Mouse (Mus musculus): ENCODE data around the gene Arfip1.
"Not testable (repeated sequence)": the region's sequence is repeated elsewhere in the genome, so short reads cannot be mapped to it uniquely, and the experiment has no call there.

The Arfip1 gene

DNA sequence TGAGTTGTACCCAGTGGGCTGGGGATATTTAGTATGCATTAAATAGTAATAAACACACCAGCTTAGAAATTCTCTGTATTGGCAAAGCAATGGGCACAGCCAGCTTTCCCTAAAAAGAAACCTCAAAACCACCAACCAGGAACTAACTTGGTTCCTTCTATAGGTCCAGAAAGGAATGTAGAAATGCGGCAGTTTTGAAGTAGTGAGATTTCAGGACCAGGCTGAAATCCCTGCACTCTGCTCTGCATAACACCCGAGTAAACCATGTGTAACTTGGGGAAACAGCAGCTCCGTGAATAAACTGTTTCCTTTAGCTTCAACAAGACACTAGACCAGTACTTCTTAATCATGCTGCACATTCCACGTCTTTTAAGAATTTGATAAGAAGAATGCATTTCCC lies 1.7 kb downstream of the Arfip1 start:
- in situ Hi-C loops (cut with MboI, MseI) = loop anchor here in 1 of 2 experiments (10.0 kb wide), 1 partner anchor 1314 kb away; no protein-coding TSS in a partner anchor

GRCm38 (mm10) chr3:84570501-84570900 lies 11.9 kb downstream of the Arfip1 start:
- in situ Hi-C loops (cut with MboI, MseI) = no loop called here

DNA sequence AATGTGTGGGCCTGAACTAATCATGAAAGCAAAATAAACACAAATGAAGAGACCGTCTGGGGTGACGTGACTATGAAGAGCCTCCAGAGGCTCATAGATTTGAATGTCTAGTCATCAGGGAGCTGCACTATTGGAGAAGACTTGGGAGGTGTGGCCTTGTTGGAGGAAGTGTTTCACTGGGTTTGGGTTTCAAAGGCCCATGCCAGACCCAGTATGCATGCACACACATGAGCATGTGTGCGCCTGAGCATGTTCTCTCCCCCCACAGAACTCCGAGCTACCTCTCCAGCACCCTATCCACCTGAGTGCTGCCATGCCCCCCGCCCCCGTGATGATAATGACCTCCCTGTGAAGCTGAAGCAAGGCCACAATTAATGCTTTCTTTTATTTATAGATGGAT lies 12.8 kb downstream of the Arfip1 start:
- in situ Hi-C loops (cut with MboI, MseI) = no loop called here

DNA sequence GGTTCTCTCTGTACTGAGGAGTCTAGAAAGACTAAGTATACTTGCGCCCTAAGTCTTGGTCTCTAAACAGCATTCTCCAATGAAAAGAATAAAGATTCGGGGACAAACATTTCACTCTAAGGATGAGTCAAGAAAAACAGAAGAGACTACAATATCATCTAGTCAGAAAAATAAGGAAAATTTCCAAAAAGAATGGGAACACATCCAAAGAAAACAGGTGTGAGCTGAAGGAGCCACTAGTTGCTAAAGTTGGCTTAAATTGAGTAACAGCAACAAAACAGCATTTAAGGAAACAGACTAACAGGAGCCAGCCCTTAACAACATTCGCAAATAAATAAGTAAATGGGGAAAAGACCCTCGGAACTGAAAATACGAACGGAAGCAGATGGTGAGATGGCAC lies 13.9 kb downstream of the Arfip1 start:
- in situ Hi-C loops (cut with MboI, MseI) = no loop called here

GRCm38 (mm10) chr3:84563415-84563814 lies 19.0 kb downstream of the Arfip1 start:
- in situ Hi-C loops (cut with MboI, MseI) = no loop called here

- in situ Hi-C loops (cut with MboI, MseI) = not testable (repeated sequence)
Observed at GRCm38 (mm10) chr3:84562911-84563310, 19.5 kb downstream of the Arfip1 start.

- in situ Hi-C loops (cut with MboI, MseI) = no loop called here
Observed at GRCm38 (mm10) chr3:84558301-84558700, 24.1 kb downstream of the Arfip1 start.

DNA sequence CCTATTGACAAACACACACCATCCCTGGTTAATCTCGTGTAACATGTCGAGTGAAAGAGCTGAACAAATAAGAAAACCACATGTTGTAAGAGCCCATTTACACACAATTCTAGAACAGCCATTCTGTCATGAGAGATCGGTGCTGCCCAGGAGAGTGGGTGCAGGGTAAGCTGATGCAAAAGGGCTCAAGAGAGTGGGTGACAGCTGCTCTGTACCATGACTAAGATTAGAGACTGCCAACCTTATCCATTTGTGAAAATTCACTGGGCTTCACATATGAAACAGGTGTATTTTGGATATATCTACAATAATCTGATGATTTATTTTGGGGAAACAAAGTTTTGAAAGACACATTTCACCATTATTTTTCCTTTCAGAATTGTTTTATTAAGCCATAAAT lies 26.6 kb downstream of the Arfip1 start:
- in situ Hi-C loops (cut with MboI, MseI) = no loop called here

DNA sequence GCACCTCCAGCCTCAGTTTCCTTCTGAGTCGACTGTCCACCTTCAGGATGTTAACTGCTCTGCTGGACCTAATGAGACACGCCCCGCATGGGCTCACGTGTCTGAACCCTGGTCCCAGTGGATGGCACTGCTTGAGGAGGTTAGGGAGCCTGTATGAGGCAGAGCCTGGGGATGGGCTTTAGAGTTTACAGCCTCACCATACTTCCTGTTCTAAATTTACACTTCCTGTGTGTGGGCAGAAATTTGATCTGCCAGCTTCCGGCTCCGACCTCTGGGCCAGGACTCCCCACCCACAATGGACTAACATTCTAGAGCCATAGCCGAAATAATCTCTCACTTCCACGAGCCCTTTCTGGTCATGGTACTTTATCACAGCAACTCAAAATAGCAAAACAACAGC lies 35.2 kb downstream of the Arfip1 start:
- in situ Hi-C loops (cut with MboI, MseI) = loop anchor here in 1 of 2 experiments (10.0 kb wide), 1 partner anchor 372 kb away; the partner anchor contains the start of gene Gm6525

DNA sequence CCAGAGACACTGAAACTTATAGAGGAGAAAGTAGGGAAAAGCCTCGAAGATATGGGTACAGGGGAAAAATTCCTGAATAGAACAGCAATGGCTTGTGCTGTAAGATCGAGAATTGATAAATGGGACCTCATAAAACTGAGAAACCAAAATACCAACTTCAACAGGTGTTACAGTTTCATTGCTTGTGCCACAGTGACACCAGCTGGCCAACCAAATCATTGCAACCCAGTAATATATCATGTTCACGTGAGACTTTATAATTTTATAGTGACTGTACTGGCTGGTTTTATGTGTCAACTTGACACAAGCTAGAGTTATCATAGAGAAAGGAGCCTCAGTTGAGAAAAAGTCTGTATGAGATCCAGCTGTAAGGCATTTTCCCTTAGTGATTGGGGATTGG lies 40.0 kb downstream of the Arfip1 start:
- in situ Hi-C loops (cut with MboI, MseI) = loop anchor here (5.0 to 10.0 kb wide), 2 partner anchors 195 to 368 kb away; partner anchors contain the start of gene Gm6525 (in 1 of the 2)

DNA sequence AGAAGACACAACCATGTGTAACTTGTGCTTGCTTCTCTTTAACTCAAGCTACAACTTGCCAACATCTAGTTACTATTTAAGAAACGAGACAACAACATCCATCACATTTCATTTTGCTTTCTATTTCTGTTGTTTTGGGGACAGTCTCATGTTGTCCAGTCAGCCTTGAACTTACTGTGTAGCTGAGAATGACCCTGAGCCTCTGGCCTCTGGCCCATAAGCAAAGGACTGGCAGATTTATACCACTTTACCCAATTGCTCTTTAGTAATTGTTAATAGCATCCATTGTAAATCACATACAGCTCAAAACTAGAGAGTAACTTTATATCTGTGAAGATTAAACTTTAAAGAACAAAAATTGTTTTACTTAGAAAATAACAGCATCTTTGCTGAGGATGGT lies 40.5 kb downstream of the Arfip1 start:
- in situ Hi-C loops (cut with MboI, MseI) = loop anchor here (5.0 to 10.0 kb wide), 2 partner anchors 195 to 367 kb away; partner anchors contain the start of gene Gm6525 (in 1 of the 2)

- in situ Hi-C loops (cut with MboI, MseI) = loop anchor here (5.0 to 10.0 kb wide), 2 partner anchors 193 to 366 kb away; partner anchors contain the start of gene Gm6525 (in 1 of the 2)
Observed at GRCm38 (mm10) chr3:84540640-84541039, 41.8 kb downstream of the Arfip1 start.

DNA sequence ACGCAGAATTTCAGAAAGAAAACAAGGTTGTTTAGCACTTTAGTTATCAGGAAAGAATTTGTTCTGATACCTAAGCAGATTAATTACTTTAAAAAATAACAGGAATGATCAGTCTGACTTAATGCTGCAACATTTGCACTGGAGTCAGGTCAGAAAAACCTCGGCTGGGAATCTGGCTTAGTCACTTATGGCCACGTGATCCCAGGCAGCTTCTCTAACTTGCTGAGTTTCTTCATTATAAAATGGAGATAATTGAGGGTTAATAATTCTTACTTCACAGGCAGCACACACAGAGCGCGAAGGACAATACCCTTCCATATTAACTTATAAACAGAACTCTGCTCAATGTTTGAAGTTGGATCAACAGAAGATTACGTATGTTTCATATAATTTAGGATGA lies 45.4 kb downstream of the Arfip1 start:
- in situ Hi-C loops (cut with MboI, MseI) = no loop called here

- in situ Hi-C loops (cut with MboI, MseI) = no loop called here
Observed at GRCm38 (mm10) chr3:84533227-84533626, 49.2 kb downstream of the Arfip1 start.

- in situ Hi-C loops (cut with MboI, MseI) = loop anchor here in 1 of 2 experiments (5.0 kb wide), 1 partner anchor 72 kb away; no protein-coding TSS in a partner anchor
Observed at GRCm38 (mm10) chr3:84529021-84529420, 53.4 kb downstream of the Arfip1 start.

GRCm38 (mm10) chr3:84524952-84525351 lies 57.5 kb downstream of the Arfip1 start:
- in situ Hi-C loops (cut with MboI, MseI) = loop anchor here in 1 of 2 experiments (5.0 kb wide), 1 partner anchor 68 kb away; no protein-coding TSS in a partner anchor

GRCm38 (mm10) chr3:84516163-84516562 lies 66.3 kb downstream of the Arfip1 start:
- in situ Hi-C loops (cut with MboI, MseI) = no loop called here

DNA sequence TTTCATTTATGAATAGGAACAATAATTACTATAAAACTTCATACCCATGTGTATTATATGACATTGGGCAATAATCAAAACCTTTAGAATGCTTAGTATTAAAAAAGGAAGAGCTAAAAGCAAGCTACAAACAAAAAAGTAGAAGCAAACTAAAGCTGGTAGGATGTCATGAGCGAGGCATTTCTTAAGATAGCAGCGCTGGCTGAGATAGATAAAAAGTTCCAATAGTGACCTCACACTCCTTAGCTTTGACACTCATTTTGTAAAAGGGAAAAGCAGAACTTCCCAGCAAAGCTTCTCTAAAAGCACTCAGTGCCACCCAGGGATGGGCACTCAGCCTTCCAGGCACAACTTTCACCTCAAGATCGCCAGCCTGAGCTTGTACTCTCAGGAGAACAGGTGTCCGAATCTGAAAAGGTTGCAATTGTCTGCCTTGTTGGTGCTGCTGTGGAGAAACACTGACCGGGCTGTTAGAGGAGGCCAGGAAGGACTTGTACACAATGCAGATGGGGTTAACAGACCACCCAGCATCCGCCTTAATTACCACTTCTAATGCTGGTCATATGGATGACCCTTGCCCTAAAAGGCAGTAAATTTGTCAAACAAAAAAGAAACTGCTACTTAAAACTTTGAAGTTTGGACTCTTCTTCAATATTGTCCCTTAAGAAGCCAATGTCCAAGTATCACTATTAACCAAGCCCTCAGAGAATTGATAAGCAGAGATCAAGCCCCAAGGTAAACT lies 69.5 kb downstream of the Arfip1 start:
- in situ Hi-C loops (cut with MboI, MseI) = no loop called here

DNA sequence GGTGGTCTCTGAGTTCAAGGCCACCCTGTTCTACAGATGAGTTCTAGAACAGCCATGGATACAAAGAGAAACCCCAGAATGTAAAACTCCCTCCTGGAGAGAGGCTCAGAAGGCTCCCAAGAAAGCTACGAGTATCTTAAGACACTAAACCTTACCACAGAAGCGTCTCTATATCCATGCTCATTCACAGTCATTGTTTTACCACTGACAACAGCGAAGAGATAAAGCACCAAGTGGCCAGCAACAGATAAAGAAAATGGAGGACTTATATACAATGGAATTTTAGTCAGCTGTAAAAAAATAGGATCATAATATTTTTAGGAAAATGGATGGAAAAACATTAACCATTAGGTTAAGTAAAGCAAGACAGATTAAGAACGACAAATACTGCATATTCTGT lies 77.2 kb downstream of the Arfip1 start:
- in situ Hi-C loops (cut with MboI, MseI) = no loop called here

DNA sequence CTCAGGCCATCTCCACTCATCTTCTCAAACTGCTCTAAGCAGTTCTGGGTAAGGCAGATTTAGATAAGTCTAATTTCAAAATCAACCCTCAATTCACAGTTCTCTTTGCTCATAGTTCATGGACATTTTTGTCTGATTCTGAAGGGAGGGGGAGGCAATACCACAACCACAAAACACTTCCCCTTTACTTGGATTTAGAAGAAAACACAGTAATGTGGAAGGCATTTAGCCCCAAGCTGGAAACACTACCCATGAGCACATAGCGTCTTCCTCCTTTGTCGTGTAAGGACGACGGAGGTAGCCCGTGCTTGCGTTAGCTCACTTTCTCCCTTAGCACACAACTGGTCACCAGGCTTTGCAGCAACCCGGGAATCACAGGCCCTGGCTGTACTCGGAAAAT lies 78.1 kb downstream of the Arfip1 start:
- in situ Hi-C loops (cut with MboI, MseI) = no loop called here

- in situ Hi-C loops (cut with MboI, MseI) = no loop called here
Observed at GRCm38 (mm10) chr3:84502101-84502500, 80.3 kb downstream of the Arfip1 start.

DNA sequence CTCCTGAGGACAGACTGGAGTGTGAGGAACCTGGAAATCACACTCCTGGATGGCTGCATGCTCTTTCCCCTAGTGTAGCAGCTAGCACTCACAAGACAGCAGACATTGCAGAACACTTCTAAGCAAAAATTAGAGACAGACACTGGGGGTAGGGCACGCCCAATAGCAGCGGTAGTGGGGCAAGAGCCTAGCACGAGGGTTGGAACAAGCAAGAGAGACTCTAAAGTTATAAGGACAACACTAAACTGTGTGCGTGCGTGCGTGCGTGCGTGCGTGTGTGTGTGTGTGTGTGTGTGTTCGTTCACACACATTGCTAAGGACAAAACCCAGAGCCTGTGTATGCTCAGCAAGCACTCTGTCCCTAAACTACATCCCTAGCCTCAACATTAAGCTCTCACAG lies 81.9 kb downstream of the Arfip1 start:
- in situ Hi-C loops (cut with MboI, MseI) = no loop called here

- in situ Hi-C loops (cut with MboI, MseI) = no loop called here
Observed at GRCm38 (mm10) chr3:84497718-84498117, 84.7 kb downstream of the Arfip1 start.
